Mouse (Mus musculus) lung, adult 2 months (tissue): ENCODE measurements around the gene Ociad1. TPM values are rescaled to one million over a fixed set of nuclear protein-coding genes. Genes with fewer than 3 reads are reported as not detected.

Experiments
- DNase-seq: peaks from one replicate; pipeline ENCODE4 v3.0.0; 2022
- H3K4me1 ChIP-seq: fragments of 200-500 bp; 2 replicates; pipeline ENCODE4 v1.6.1; 2011; ENCODE audit warnings: low read length; ENCODE audit not compliant: control insufficient read depth, insufficient read depth
- H3K4me3 ChIP-seq: fragments of 200-500 bp; replicated peaks from 2 replicates; pipeline ENCODE3; 2011; ENCODE audit warnings: low read depth, mild to moderate bottlenecking, control low read depth, low read length; ENCODE audit errors: extremely low read depth
- CTCF ChIP-seq: fragments of 200-500 bp; IDR thresholded peaks from 2 replicates; pipeline ENCODE4 v1.5.1; 2011; ENCODE audit warnings: mild to moderate bottlenecking, low read length, control low read depth; ENCODE audit not compliant: insufficient read depth
- POLR2A ChIP-seq: fragments of 200-500 bp; IDR thresholded peaks from 2 replicates; pipeline ENCODE4 v1.6.1; 2011; ENCODE audit warnings: low read depth, mild to moderate bottlenecking, control low read depth, low read length, borderline replicate concordance; ENCODE audit errors: extremely low read depth
- WGBS: fragments of 180-500 bp; shearing (Covaris S2); methylation state at CpG from one replicate; pipeline ENCODE4 v1.1.7; 2018; 5-methylcytosine and 5-hydroxymethylcytosine counted together
- polyA plus RNA-seq: library from polyadenylated mRNA; depleted of rRNA; stranded (reverse); fragments of >200 nt; gene quantifications from 2 replicates; pipeline ENCODE4 v1.2.3, GENCODE M21; 2012

Gene Ociad1
- polyA plus RNA-seq, 1 experiment: 58.4 TPM

- H3K4me1 ChIP-seq: peaks cover 5% of the 10 kb centered on the region; the same call in 1 of the 2 replicates
- TF ChIP-seq POLR2A (no peak), CTCF (no peak)
- WGBS: 62% methylated on average over 4 of the region's 4 CpGs
- H3K4me3 ChIP-seq: no peak overlapping the region
- no peak for DNase-seq
Observed at GRCm38 (mm10) chr5:73280567-73280850, 12.1 kb upstream of the Ociad1 start.

- TF ChIP-seq POLR2A: no peak
- TF ChIP-seq CTCF: no peak
- Histone ChIP-seq H3K4me3 (no peak overlapping the region), H3K4me1 (peaks cover 5% of the 10 kb centered on the region; the same call in 1 of the 2 replicates)
- no peak for DNase-seq
Observed at GRCm38 (mm10) chr5:73284046-73284445, 8.5 kb upstream of the Ociad1 start.

- no peak overlapping the region for H3K4me3 ChIP-seq
- H3K4me1 ChIP-seq: no peaks in the 10 kb centered on the region
- no peak for DNase-seq
- 81% methylated on average over 3 of the region's 3 CpGs for WGBS
- TF ChIP-seq CTCF (no peak), POLR2A (no peak)
Observed at GRCm38 (mm10) chr5:73285470-73285978, 7.1 kb upstream of the Ociad1 start.

- no peaks in the 10 kb centered on the region for H3K4me1 ChIP-seq
- 40% methylated on average over 5 of the region's 5 CpGs for WGBS
- TF ChIP-seq CTCF: no peak
- TF ChIP-seq POLR2A: no peak
- DNase-seq: no peak
- no peak overlapping the region for H3K4me3 ChIP-seq
Observed at GRCm38 (mm10) chr5:73286603-73287002, 6.0 kb upstream of the Ociad1 start.

- TF ChIP-seq CTCF (no peak), POLR2A (no peak)
- Histone ChIP-seq H3K4me1 (no peaks in the 10 kb centered on the region), H3K4me3 (no peak overlapping the region)
- WGBS: 63% methylated on average over 2 of the region's 2 CpGs
- DNase-seq: no peak
Observed at GRCm38 (mm10) chr5:73289900-73290299, 2.7 kb upstream of the Ociad1 start.

GRCm38 (mm10) chr5:73293458-73293827, 859 bp downstream of the Ociad1 start:
- 5% methylated on average over 8 of the region's 8 CpGs for WGBS
- H3K4me3 ChIP-seq: peak overlapping the region; percentile 72
- TF ChIP-seq CTCF: no peak
- no peak for TF ChIP-seq POLR2A
- no peaks in the 10 kb centered on the region for H3K4me1 ChIP-seq
- DNase-seq: no peak

GRCm38 (mm10) chr5:73295016-73295415, 2.4 kb downstream of the Ociad1 start:
- H3K4me3 ChIP-seq: no peak overlapping the region
- WGBS: 96% methylated on average over 7 of the region's 7 CpGs
- TF ChIP-seq CTCF: no peak
- TF ChIP-seq POLR2A: no peak
- no peaks in the 10 kb centered on the region for H3K4me1 ChIP-seq
- DNase-seq: no peak

GRCm38 (mm10) chr5:73295916-73296315, 3.3 kb downstream of the Ociad1 start:
- Histone ChIP-seq H3K4me3 (no peak overlapping the region), H3K4me1 (no peaks in the 10 kb centered on the region)
- 87% methylated on average over 4 of the region's 4 CpGs for WGBS
- no peak for TF ChIP-seq CTCF
- no peak for TF ChIP-seq POLR2A
- no peak for DNase-seq

- Histone ChIP-seq H3K4me3 (no peak overlapping the region), H3K4me1 (no peaks in the 10 kb centered on the region)
- 88% methylated on average over 7 of the region's 7 CpGs for WGBS
- no peak for DNase-seq
- TF ChIP-seq POLR2A: no peak
- no peak for TF ChIP-seq CTCF
Observed at GRCm38 (mm10) chr5:73301601-73302307, 9.2 kb downstream of the Ociad1 start.

GRCm38 (mm10) chr5:73304507-73304906, 11.9 kb downstream of the Ociad1 start:
- WGBS: 80% methylated on average over 12 of the region's 12 CpGs
- Histone ChIP-seq H3K4me1 (no peaks in the 10 kb centered on the region), H3K4me3 (no peak overlapping the region)
- TF ChIP-seq CTCF: no peak
- TF ChIP-seq POLR2A: no peak
- no peak for DNase-seq

GRCm38 (mm10) chr5:73306486-73306885, 13.9 kb downstream of the Ociad1 start:
- no peak for DNase-seq
- Histone ChIP-seq H3K4me1 (no peaks in the 10 kb centered on the region), H3K4me3 (no peak overlapping the region)
- TF ChIP-seq CTCF (no peak), POLR2A (no peak)
- WGBS: 95% methylated on average over 6 of the region's 6 CpGs
